Mouse (Mus musculus) fibroblast of lung, adult 2 months (primary cell): Measurements from ENCODE around the gene Dyrk3.

Experiments
- DNase-seq: peaks from one replicate; pipeline ENCODE4 v3.0.0-alpha.2; 2011; ENCODE audit warnings: low read depth

The Dyrk3 gene

DNA sequence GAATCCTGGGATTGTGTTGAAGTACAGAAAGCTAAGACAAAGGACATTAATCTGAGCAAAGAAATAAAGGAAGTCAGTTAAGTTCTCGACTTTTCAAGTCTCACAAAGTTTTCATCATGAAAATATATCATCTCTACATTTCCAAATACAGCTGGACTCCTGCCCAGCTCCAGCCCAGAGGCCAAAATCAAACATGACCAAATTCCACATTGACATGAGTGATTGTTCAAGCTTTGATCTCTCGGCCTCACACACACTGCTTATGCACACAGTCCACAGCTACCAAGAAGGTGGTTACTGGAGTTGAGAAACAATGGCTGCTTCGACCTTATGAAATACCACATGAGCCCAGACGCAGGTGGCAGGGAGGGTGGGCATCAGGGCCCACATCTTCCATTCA, 54.5 kb downstream of the Dyrk3 start:
- DNase-seq: peak; percentile 69

DNA sequence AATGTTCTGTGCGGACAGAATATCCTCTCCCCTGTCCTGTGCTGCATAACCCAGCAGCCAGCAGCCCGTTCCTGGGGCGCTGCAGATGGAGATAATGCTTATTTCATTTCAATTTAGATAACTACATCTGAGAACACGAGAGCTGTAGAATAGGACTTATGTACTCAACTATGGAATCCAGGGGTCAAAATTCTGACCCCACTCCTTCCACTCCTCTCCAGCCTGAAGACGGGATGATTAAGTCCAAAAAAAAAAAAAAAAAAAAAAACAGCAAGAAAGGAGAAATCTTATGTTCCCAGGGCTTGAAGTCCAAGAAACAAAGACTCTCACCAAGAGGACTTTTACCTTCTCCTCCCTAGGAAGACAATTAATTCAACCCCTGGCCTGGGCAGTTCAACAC, 55.0 kb downstream of the Dyrk3 start:
- DNase-seq: no peak

DNA sequence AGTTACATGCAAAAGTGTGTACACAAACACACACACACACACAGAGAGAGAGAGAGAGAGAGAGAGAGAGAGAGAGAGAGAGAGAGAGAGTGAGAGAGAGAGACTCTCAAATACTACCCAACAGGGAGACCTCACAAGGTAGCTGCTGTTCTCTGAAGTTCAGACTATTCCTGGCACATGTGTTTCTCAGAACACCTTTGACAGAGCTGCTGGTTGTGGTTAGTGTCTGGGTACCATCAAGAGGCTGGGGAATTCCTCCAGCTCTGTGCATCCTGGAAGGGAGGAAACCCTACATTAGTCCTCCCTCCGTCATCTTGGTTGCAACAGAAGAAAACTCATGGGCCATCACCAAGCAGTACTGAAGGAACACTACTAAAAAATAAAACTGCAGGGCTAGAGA, 57.5 kb downstream of the Dyrk3 start:
- no peak for DNase-seq

DNA sequence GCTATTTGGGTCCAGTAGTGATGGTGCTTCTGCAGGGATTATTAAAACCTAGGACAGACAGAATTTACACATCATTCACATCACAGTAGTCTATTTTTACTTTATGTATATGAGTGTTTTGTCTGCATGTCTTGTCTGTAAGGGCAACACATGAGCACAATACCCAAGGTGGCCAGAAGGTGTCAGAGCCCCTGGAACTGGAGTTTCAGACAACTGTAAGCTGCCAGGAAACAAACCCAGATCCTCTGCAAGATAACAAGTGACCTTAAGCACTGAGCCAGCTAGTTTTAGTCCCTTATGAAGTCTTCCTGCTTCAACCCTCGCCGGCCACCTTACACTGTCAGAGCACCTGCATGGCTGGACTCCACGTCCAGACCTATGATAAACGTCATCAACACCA, 58.4 kb downstream of the Dyrk3 start:
- no peak for DNase-seq

- DNase-seq: no peak
These were observed 59.3 kb downstream of the Dyrk3 start for GRCm38 (mm10) chr1:131078761-131079330.
